Mouse (Mus musculus) embryo, embryonic 9.5 days (tissue): ENCODE measurements around the gene Col16a1.

Source experiments
- DNase-seq: peaks from one replicate; pipeline ENCODE4 v3.0.0-alpha.2; 2017; ENCODE audit errors: extremely low spot score

Gene Col16a1

DNA sequence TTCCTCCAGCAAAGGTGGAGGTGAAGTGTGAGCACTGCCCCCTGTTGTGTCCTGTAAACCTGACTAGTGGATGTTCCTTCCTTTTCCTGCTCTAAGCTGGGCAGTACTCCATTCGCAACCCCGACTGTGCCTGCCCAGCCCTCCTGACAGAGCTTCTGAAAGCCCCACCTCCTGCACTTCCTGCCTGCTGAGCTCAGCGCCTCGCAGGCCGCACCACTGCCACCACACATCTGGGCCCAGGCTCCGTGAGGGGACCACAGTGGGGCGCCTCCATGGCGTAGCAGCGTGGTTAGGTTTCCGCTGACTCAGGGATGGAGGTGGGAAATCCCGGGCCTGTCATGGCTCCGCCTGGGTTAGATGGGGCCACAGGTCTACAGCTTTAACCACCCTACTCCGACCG lies 2.0 kb upstream of the Col16a1 start:
- peak; percentile 26 for DNase-seq

DNA sequence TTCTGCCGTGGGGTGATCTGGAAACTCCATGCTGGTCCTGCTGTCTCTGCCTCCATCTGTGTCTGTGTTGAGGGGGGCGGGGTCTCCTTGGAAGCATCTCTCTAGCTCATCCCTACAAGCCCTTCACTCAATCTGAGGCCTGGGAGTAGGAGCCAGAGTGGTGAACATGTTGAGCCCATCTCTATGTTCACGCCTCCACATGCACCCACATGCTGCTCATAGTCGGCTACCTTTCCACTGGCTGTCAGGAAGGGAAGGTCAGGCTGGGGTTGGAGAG lies 501 bp downstream of the Col16a1 start:
- no peak for DNase-seq

DNA sequence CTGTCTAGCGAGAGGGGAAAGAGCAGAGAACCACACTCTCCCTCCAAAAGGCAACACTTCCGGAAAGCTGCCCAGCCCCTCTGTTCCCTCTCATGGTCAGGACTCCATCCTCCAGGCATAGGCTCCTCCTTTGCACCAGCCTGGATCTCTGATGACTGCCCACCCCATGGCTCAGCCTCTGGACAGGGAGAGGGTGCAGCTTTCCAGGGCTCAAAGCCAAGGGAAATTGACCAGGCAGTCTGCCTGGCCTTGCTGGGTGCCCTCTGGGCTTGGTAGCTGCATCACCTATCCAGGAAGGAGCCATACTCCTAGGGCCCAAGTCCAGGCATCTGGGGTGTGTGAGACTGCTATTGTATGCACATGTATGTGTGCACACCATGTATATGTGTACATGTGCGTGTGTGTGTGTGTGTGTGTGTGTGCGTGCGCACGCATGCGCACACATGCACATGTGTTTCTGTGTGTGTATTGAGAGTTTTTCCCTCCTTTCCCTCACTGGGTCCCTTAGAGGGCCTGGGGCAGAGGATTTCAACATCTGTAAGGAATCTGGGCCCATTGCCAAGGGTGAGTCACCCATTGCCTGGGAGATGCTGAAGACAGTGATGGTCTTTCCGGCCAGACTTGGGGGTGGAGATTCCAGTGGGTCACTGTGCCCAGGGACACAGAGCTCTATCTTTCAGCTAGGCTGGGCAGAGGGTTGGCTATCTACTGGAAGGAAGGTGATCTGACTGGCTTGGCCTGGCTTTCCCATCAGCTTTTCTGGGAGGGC lies 2.6 kb downstream of the Col16a1 start:
- no peak for DNase-seq

DNA sequence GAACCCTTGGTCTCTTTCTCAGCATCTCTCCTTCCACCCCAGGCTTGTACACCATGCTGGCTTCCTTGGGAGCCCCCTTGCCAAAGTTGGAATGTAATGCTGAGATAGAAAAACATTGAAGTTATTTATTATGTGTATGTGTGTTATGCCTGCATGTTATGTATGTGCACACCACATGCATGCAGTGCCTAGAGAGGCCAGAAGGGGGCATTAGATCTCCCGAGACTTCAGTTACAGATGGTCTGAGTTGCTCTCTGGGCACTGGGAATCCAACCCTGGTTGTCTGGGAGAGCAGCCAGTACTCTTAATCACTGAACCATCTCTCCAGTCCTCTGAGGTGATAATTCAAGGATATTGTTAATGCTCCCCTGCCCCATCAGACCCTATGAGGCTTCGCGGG lies 4.6 kb downstream of the Col16a1 start:
- no peak for DNase-seq

DNA sequence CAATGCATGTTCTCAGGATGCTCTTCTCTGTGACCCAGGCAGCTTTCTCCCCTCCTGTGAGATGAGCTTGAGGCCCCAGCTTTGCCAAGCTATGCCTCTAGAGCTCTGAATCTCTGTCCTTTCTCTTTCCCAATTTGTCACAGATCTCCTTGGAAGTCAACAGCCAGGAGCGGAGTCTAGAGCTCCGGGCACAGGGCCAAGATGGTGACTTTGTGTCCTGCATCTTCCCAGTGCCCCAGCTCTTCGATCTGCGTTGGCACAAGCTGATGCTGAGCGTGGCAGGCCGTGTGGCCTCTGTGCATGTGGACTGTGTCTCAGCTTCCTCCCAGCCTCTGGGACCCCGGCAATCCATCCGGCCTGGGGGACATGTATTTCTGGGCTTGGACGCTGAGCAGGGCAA lies 5.5 kb downstream of the Col16a1 start:
- no peak for DNase-seq

DNA sequence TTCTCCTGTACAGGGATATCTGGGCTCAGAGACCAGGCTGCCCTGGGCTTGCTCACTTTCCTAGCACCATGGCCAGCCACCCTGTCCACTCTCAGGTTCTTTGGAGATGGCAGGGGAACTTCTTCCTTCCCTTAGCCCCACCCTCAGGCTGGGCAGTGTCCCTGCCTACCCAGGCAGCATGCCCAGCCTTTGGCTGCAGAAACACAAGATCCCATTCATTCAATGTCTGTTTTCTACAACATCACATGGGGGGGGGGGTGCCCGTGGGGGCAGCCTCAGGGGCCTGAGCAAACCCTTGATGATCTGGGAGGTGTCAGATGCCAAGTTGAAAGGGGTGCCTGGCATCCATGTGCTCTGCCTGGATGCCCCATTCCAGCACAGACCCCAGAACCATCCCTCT lies 7.1 kb downstream of the Col16a1 start:
- DNase-seq, result no peak

DNA sequence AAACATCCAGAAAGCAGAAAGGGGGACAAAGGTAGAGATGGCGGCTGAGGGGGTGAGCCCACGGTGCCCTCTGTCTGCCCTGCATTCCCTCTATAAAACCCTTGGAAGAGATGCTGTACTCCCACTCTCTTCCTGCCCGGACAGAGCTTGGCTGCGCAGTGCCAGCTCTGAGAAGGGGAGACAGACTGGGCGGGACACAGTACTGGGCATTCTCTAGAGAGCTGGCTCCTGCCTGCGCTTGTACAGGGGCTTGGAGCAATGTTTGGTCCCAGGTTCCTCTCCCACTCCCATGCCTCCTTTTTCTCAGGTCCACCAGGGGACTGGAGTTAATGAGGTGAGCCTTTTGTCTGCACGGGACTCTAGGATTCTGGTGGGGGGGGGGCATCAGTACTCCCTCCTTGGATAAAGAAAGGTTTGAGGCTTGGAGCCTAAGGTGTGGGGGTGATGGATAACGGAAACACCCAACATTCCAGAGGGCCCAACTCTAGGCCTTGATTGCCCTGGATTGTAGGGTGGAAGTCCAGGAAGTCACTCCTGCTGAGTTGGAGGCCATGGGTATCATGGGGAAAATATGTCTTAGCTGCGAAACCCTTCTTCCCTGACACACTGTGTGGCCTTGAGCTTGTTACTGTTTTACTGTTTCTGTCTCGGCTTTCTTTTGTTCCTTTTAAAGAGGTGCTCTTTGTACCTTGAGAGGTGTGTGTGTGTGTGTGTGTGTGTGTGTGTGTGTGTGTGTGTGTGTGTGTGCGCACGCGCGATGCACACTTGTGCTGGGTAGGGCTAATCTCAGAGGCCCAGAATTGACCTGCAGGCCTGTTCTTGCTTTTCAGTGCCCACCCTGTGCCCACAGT lies 7.7 kb downstream of the Col16a1 start:
- no peak for DNase-seq

DNA sequence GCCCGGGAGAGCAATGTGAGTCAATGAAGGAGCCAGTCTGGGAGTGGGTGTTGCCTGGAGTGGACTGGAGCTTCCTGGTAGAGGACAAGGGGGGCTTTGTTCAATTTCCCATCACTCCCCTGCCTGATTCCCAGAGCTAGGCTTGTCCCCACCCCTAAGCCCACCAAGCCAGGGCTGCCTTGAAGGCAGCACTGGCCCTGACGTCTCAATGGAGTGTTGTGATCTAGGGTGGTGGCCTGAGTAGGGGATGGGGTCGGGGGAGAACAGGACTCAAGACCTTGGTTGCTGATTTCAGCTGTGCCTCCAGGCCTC lies 8.3 kb downstream of the Col16a1 start:
- DNase-seq, result no peak

DNA sequence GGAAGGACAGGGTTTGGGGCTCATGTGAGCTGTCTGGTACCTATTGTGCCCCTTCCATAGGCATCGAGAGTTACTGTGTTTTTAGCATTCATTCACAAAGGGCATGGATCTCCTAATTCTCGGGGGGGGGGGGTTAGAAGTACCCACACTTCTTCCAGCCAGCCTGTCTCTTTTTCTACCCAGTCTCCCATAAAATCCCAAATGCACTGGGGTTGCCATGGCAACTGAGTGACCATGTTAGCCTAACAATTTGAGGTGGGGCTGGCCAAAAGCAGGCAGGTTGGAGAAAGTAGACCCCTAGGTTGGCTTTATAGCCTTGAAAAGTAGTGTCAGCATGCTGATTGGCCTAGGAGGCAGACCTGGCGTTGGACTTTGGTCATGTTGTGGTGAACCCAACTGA lies 8.8 kb downstream of the Col16a1 start:
- no peak for DNase-seq

DNA sequence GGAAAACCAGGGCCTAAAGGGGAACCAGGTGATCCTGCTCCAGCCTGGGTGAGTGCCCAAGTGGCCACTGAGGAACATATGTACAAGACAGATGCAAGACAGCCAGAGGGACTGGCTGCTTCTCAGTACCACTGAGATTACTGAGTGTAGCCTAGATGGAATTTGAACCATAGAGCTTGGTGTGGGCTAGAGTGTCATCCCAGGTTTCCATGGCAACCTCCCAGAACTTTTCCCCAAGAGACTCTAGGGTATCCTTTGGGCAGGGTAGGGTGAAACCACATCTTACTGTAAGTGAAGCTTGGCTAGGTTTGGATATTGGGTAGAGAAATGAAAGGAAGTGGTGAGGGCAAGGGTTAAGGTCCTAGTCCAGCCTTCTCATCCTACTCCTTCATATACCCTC lies 13.3 kb downstream of the Col16a1 start:
- DNase-seq, result no peak

DNA sequence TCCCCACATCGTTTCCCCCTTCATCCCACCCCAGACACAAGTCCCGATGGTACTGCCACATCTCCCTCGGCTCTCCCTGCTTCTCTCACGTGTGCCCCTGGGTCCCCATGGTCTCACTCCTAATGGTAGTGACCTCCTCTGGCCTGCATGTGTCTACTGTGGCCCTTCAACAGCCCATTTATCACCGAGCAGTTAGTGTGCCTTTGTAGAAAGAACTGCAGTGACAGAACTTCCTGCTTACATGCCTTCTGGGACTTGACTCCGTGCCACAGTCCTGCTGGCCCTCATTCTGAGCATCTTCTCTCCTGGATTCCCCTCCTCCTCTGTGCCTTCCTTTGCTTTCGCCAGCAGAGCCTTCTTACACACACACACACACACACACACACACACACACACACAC lies 15.6 kb downstream of the Col16a1 start:
- DNase-seq, result no peak

DNA sequence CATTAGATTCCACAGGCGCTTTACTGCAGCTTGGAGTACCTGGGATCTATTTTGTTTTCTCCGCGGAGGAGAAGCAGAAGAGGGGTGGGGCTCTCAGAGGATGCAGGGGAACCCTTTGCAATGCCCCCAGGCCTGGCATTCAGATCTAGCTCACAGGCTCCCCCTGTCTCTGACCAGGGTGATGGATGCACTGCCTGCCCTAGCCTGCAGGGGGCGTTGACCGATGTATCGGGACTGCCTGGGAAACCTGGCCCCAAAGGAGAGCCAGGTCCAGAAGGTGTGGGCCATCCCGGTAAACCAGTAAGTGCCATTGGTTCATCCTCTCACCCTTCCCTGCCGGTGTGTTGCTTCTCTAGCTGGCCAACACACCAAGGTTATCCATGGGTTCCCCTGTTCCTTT lies 19.2 kb downstream of the Col16a1 start:
- DNase-seq, result peak; percentile 31

DNA sequence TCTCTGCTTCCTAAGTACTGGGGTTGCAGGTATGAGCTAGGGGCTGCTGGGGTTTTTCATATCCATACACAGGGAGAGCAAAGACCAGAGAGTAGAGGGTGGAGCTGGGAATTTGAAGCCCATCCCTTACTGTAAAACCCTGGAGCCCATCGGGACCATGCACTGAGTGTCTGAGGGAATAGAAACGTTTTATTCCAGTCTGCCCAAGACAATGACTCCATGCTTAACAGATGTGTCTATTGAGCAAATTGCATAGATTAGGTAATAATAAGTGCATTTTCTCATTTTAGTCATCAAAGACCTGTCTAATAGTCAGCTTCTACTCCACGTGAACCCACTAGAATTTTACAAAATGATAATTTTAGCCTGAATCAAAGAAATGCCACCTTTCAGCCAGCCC lies 22.9 kb downstream of the Col16a1 start:
- DNase-seq, result no peak

DNA sequence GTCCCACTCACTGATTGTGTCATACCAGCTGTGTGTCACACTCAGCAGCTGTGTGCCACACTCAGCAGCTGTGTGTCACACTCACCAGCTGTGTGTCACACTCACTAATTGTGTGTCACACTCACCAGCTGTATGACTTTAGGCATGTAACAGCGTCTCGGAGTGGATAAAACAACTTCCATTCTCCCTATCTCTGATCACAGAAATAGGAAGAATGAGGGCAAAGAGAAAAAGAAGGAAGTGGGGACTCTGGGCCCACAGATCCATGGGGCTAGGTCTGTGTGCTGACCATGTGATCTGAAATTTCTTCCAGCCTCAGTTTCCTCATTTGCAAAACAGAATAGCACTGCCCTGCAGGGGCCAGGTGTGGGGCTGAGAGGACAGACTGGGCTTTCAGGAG lies 24.1 kb downstream of the Col16a1 start:
- DNase-seq, result no peak

DNA sequence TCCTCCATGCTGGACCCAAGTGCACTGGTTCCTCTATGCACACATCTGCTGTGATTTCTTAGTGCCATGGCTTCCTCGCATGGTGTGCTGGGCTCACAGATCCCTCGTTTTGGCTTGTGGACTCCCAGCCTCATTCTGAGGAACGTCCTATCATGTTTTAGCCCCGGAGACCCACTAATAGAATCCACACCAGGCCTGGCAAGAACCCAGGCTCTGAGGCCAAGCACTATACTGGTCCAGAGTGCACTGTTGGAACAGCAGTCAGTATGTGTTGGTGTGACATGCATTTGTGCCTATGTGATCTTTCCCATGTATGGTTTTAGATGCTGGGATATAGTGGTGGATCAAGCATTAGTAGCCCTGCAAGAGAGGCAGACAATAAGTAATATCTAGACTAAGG lies 25.7 kb downstream of the Col16a1 start:
- DNase-seq, result no peak

DNA sequence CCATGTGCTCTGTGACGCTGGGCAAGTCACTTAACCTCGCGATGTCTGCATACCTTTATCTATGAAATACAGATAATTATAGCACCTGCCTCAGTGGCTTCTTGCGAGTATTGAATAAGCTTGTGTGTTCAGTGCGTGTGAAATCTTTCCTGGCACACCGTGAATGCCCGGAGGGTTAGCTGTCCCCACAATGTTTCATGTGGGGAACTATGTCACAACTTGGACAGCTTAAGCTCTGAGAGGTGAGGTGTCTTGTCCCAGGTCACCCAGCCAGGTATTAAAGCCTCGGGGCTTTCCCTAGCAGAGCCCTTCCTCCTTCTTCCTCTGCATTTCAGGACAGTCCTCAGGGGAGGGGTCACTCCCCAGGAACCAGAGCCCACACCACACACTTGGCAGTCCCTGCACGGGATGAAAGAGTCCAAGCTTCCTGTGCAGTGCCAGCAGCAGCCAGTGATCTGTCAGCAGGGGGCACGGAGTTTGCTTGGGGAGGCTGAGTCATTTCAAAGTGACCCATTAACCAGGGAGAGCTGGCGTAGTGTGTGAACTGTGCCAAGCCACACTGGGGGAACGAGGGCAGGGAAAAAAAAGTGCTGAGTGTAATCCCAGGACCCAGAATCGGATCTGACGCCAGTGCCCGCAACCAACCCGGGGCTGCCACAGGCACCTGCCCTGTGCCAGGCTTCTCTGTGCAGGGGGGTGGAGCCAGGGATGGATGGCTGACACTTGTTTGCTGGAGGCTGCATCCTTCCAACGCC lies 27.3 kb downstream of the Col16a1 start:
- no peak for DNase-seq

DNA sequence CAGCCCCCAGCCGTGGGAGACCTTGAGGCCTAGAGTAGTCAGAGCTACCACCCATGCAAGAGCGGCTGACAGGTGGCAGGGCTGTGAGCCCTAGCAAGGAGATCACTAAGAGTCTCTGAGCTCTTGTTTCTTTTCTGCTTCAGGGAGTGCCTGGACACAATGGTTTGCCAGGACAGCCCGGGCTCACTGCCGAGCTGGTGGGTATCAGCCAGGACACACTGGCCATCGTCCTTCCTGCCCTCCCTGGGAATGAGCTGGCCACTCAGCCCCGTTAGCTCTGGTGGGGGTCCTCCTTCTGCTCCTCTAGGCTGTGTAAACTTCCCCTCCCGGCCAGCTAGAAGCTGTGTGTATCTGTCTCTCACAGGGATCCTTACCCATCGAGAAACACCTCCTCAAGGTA lies 29.2 kb downstream of the Col16a1 start:
- DNase-seq, result no peak

DNA sequence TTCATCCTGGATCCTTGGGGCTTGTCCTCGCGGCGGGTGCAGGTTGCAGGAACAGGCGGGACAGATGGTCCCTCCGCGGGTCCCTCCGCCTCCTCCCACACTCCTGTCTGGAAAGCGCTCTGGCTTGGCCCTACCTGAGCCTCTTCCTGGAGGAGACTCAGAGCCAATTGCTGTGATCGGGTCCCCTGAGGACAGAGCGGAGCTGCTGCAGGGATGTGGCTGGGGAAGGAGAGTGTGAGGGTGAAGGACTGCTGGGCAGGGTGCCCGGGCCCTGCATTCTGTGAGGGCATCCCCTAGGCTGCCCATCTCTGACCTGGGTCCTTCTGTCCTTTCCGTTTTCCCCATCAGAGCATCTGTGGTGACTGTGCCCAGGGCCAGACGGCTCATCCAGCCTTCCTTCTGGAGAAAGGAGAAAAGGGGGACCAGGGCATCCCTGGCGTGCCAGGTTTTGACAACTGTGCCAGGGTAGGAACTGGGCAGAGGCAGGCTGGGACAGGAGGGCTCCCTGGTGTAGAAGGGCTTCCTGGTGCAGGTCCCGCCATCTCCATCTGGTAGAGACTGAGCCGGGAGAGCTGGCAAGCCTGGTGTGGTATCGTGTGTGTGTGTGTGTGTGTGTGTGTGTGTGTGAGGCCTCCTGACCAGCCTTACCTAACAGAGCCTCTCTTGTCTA lies 31.3 kb downstream of the Col16a1 start:
- DNase-seq, result no peak

DNA sequence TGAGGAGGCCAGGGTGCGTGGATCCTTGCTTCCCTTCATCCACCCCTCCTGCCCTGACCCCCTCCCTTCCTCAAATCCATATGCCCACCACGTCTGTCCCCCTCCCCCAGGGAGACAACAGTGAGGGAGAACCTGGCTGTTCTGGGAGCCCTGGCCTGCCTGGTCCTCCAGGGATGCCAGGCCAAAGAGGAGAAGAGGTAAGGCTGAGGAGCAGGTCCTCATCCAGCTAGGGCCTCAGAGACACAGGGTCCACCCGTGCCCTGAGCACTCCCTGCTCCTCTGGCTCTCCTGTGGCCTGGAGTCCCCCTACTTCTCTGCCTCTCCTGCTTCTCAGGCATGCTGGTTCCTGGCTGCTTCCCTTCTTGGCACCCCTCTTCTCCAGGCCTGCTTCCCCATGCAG lies 31.9 kb downstream of the Col16a1 start:
- DNase-seq, result no peak

DNA sequence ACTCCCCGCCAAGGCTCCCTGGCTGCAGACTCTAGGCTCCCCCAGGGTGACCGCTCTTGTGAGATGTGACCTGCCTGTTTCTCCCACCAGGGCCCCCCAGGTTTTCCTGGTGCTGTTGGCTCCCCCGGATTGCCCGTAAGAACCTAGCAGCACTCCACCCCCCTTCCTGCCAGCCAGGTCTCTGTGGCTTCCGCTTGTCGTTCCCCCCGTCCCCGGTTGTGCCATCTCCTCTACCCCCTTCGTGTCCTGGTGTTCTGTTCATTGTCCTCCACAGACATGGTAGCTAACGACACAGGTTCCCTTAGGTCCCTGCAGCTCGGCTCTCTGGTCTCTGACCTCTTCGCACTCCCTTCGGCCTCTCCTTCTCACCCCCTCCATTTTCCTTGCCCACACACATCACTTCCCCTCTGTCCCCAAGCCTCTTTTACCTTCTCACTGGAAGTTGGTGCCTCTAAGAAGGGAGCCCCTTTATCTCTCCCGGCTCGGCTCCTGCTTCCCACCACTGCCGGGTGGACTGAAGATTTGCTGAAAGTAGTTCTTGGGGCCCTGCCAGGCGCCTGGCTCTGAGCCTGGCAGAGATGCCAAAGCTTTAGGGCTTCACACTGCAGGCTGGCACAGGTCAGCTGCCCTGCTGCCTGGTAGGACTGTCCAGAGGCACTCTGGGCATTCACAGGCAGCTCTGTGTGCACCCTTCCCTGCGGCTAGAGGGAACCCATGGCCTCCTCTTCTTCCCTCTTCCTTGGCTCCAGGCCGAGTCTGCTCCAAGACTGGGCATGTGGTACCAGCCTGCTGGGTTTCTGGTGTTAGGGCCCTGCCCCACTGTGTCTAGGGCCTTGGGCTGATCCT lies 33.9 kb downstream of the Col16a1 start:
- no peak for DNase-seq

DNA sequence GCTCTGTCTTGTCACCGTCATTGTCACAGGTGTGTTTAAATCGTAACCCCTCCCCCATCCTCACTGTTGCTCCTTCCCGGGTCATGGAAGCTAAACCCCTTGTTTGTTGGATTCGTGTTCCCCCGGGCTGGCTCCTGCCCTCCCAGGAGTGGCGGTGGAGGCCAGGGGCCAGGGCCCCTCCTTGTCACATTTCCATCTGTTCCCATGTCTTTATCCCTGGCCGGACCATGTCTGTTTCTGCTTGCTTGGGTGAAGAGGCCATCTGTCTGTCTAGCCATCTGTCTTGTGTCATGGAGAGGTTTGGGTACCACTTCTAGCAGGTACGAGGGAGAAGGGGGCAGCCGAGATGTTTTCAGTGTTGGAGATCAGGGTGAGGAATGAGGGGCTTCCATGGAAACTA lies 34.6 kb downstream of the Col16a1 start:
- DNase-seq, result no peak
